Comparison of ENCODE assay signal across 11 mouse cellular contexts in genomic region chr8:122704612-122705011, GRCm38 (mm10).
"Had no signal": no experiment of that assay in that cellular context is flagged by ENCODE, and none has a peak within 500 bp of the region (broad histone marks: within the 10 kb centered on the region; RNA-seq: fewer than 3 reads in every experiment).

No protein-coding gene starts in this region.

- DNase-seq: kidney, adult 18-20 months; kidney, postnatal 10 days; kidney, postnatal 4 days; left cerebral cortex, postnatal 4 days; lung, adult 18-20 months; midbrain, embryonic 14.5 days had no signal

- H3K9me3 ChIP-seq: limb, embryonic 13.5 days; neural tube, embryonic 15.5 days had no signal

- H3K9ac ChIP-seq: limb, embryonic 13.5 days; liver, embryonic 14.5 days; neural tube, embryonic 15.5 days had no signal

- H3K4me3 ChIP-seq: layer of hippocampus, adult 2 months; limb, embryonic 13.5 days; myocyte; neural tube, embryonic 15.5 days had no signal

- H3K36me3 ChIP-seq: limb, embryonic 13.5 days; neural tube, embryonic 15.5 days had no signal

- H3K27ac ChIP-seq: layer of hippocampus, adult 2 months; limb, embryonic 13.5 days; liver, embryonic 14.5 days; neural tube, embryonic 15.5 days had no signal

- H3K4me2 ChIP-seq: limb, embryonic 13.5 days; neural tube, embryonic 15.5 days had no signal

- H3K27me3 ChIP-seq: neural tube, embryonic 15.5 days had no signal
